Mouse (Mus musculus): Measurements from ENCODE around the gene Cds2.
A peak's percentile ranks its signal among the peaks of the same experiment; 100 is the strongest.
"Not testable (repeated sequence)": the region's sequence is repeated elsewhere in the genome, so short reads cannot be mapped to it uniquely, and the experiment has no call there.

The Cds2 gene

GRCm38 (mm10) chr2:132262879-132263398 is at the start of gene Cds2:
Gene Cds2 (plus strand): TSS chr2:132263148.
- peak; percentile 99 for ATAC-seq (ENCODE audit: insufficient number of reproducible peaks, low FRiP score, low TSS enrichment)

DNA sequence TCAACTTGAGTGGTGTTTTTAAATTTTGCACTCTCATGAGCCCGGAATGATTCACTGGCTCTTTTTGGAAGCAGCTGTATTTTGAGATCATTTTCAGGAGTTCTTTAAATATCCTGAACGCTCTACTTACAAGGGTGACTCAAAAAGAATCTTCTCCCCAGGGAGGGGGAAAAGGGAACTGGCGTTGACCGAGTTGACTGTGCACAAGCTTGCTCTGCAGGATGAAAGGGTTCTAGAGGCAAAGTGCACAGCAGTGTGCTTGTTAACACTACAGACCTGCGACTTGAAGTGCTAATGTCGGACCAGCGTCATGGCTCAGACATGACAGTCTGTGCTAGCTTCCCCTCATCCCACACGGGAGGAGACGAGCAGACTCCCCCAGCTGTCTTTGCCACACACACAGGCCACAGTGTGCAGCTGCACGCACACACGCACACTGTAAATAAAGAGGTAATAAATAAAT is 41.3 kb upstream of the Cds2 start:
- ATAC-seq (ENCODE audit: insufficient number of reproducible peaks, low FRiP score, low TSS enrichment): peak; percentile 26; the same call in 1 of the 2 replicates

- ATAC-seq (ENCODE audit: insufficient number of reproducible peaks, low FRiP score, low TSS enrichment): no peak
These were observed 38.6 kb upstream of the Cds2 start for GRCm38 (mm10) chr2:132224359-132224758.

DNA sequence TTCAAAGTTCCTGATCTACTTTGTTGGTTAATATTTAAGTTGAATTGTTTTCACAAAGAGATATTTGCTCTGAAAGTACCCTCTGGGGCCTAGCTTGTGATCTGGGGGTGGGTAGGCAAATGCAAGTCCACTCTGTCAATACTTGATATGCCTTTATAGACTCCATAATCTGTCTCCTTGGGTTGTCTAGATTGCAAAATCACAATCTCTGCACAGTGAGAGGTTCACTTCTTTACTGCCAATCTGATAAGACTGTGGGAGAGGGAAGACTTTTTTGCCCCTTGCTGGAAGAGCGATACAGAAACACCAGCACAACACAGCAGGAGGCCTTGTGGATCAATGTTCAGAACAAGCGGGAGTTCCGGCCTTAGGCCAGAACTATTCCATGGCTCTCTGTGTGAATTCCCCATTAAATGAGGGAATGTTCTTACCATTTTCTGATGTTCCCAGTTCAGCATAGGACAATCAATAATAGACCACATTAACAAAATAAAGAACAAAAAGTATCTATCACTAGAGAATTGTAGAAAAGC is 30.5 kb upstream of the Cds2 start:
- no peak for ATAC-seq (ENCODE audit: insufficient number of reproducible peaks, low FRiP score, low TSS enrichment)

DNA sequence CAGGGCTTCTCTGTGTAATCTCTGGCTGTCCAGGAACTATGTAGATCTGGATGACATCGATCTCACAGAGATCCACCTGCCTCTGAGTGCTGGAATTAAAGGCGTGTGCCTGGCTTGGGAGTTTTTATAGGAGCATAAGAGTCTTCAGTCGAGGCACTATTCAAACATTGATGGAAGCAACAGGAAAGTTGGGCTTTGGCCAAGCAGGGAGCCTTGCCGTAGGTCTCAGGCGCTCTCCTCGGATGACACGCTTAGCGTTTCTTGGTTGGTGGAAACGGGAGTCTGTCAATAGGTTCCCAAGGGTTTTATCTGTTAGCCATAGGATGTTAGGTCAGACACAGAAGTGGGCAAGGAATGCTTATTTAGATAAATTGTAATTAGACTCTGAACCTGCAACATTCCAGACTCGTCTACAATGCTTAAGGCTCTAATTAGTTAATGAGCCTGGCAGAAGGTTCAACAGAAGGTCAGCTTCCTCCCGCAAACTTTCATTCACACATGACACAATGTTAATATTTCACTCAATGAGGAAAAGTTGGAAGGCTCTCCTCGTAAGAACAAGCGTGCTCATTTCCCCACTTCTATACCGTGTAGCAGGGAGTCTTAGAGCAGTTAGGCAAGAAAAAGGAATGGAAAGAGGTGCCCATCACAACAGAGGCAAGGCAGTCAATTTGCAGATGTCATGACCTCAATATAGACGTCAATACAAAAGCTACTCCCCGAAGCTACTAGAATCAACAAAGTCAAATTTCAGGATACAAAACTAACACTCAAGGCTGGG is 28.8 kb upstream of the Cds2 start:
- no peak for ATAC-seq (ENCODE audit: insufficient number of reproducible peaks, low FRiP score, low TSS enrichment)

- ATAC-seq (ENCODE audit: insufficient number of reproducible peaks, low FRiP score, low TSS enrichment): no peak
These were observed 27.7 kb upstream of the Cds2 start for GRCm38 (mm10) chr2:132235291-132235690.

- no peak for ATAC-seq (ENCODE audit: insufficient number of reproducible peaks, low FRiP score, low TSS enrichment)
These were observed 27.0 kb upstream of the Cds2 start for GRCm38 (mm10) chr2:132235975-132236374.

DNA sequence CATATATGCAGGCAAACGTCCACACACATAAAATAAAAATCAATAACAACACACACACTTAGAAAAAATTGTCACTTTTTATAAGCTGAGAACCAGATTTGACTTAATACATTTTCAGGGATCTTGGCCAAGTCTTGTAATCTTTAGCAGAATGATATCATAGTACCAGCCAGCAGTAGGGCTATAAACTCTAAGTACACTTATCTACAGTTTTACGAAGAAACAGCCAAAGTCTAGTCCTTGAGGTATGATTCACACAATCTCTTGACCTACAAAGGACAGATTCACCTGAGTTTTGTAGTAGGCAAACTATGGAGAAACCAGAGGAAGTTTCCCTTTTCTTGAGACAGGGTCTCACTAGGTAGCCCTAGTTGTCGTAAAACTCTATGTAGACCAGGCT is 23.5 kb upstream of the Cds2 start:
- ATAC-seq (ENCODE audit: insufficient number of reproducible peaks, low FRiP score, low TSS enrichment): not testable (repeated sequence)

DNA sequence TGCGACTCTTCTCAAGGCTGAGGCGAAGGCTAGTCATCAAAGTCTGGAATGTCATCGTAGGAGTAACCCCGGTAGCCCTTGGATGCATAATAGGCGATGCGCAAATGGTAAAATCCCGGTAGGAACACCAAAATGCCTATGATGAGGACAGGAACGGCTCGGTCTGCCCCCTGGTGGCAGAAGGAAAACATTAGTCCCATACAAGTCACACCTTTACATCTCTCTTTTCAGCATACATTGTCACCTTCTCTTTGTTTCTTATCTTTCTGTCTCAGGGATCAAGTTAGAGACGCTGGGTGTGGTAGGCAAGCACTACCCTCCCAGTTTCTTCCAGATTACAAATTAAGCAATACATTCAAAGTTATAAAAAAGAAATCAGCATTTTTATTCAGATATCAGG is 22.5 kb upstream of the Cds2 start:
- ATAC-seq (ENCODE audit: insufficient number of reproducible peaks, low FRiP score, low TSS enrichment): peak; percentile 56; the same call in 1 of the 2 replicates

GRCm38 (mm10) chr2:132243370-132243769 is 19.6 kb upstream of the Cds2 start:
- ATAC-seq (ENCODE audit: insufficient number of reproducible peaks, low FRiP score, low TSS enrichment): no peak

- ATAC-seq (ENCODE audit: insufficient number of reproducible peaks, low FRiP score, low TSS enrichment): peak; percentile 91
These were observed 15.2 kb upstream of the Cds2 start, which contains the start of gene Tmem230 for GRCm38 (mm10) chr2:132247539-132248313. Gene Tmem230 (minus strand): TSS chr2:132247807.

DNA sequence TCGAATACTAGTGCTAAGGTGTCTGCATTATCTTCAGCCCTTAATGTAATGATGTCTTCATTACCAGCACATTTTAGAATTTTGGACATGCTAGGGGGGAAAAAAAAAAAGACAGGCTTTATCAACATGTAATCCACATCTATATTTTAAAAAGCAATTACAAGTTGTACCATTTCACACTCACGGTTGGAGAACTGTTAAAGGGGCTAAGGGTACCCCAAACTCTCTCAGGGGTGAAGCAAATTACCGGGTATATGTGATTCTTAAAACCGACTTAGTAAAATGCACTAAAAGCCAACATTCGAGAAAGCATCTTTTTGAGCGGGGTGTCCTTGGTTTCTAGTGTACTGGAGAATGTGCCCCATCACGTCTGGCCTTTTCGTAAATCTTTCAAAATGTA is 11.0 kb upstream of the Cds2 start:
- ATAC-seq (ENCODE audit: insufficient number of reproducible peaks, low FRiP score, low TSS enrichment): no peak

- ATAC-seq (ENCODE audit: insufficient number of reproducible peaks, low FRiP score, low TSS enrichment): peak; percentile 96
These were observed 10.1 kb upstream of the Cds2 start, which contains the start of gene Pcna for GRCm38 (mm10) chr2:132252542-132253528. Gene Pcna (minus strand): TSS chr2:132253314.

DNA sequence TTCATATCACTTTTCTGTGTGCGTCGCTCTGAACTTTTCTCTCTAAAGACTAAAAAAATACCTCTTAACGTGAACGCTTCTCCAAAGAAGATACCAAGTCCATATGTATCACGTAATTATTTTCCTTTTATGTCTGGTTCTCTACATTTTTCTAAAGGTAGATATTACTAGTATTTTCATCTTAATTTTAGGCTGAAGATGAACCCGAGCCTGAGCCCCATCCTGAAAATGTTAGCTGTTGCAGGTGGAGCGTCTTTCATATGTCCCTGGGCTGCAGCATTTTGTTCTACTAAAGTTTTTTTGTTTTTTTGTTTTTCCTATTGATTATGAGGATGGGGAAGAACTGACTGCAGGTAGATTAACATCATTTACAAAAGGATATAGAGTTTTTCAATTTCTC is 9.3 kb upstream of the Cds2 start:
- no peak for ATAC-seq (ENCODE audit: insufficient number of reproducible peaks, low FRiP score, low TSS enrichment)

- ATAC-seq (ENCODE audit: insufficient number of reproducible peaks, low FRiP score, low TSS enrichment): no peak
These were observed 5.4 kb upstream of the Cds2 start for GRCm38 (mm10) chr2:132257350-132258068.

DNA sequence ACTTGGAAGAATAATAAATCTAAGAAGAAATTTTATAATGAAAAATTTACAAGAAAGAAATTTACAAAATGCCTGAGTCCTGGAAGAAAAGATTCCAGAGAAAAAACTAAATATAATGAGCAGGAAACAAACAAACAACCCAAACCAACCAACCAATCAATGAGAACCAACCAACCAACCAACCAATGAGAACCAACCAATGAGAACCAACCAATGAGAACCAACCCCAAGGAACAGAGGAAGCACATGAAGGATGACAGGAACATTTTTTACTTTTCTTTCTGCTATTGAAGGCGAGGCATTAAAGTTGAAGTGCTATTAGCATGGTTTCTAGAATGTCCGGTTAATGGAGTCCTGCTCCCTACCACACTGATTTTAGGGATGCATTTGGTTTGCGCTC is 2.3 kb upstream of the Cds2 start:
- ATAC-seq (ENCODE audit: insufficient number of reproducible peaks, low FRiP score, low TSS enrichment): no peak

- ATAC-seq (ENCODE audit: insufficient number of reproducible peaks, low FRiP score, low TSS enrichment): no peak
These were observed 773 bp upstream of the Cds2 start for GRCm38 (mm10) chr2:132262175-132262574.

GRCm38 (mm10) chr2:132263421-132264265 is 695 bp downstream of the Cds2 start:
- peak; percentile 22 for ATAC-seq (ENCODE audit: insufficient number of reproducible peaks, low FRiP score, low TSS enrichment)
